Mouse (Mus musculus) hindbrain, embryonic 12.5 days (tissue): ENCODE data around the gene Klk1b11. TPM values are rescaled to one million over a fixed set of nuclear protein-coding genes. Genes with fewer than 3 reads are reported as not detected.
"Not testable (repeated sequence)": the region's sequence is repeated elsewhere in the genome, so short reads cannot be mapped to it uniquely, and the experiment has no call there.

Experiments used
- ATAC-seq: fragments of 200-750 bp; cut with Nextera tagmentation; 2 replicates; pipeline ENCODE4 v1.8.0; 2017; ENCODE audit warnings: moderate TSS enrichment; ENCODE audit not compliant: low FRiP score
- H3K27ac ChIP-seq: fragments of 300-500 bp; sonication (generic); 2 replicates; pipeline ENCODE4 v1.5.1; 2016; ENCODE audit warnings: mild to moderate bottlenecking
- H3K27me3 ChIP-seq: fragments of 300-500 bp; sonication (generic); 2 replicates; pipeline ENCODE4 v1.6.1; 2016; ENCODE audit warnings: mild to moderate bottlenecking
- H3K36me3 ChIP-seq: fragments of 300-500 bp; sonication (generic); 2 replicates; pipeline ENCODE4 v1.6.1; 2016; ENCODE audit warnings: mild to moderate bottlenecking
- H3K4me1 ChIP-seq: fragments of 300-500 bp; sonication (generic); 2 replicates; pipeline ENCODE4 v1.6.1; 2016
- H3K4me2 ChIP-seq: fragments of 300-500 bp; sonication (generic); replicated peaks from 2 replicates; pipeline ENCODE4 v1.6.1; 2016; ENCODE audit warnings: mild to moderate bottlenecking
- H3K4me3 ChIP-seq: fragments of 300-500 bp; sonication (generic); 2 replicates; pipeline ENCODE4 v1.5.1; 2016; ENCODE audit warnings: mild to moderate bottlenecking
- H3K9ac ChIP-seq: fragments of 300-500 bp; sonication (generic); 2 replicates; pipeline ENCODE4 v1.6.1; 2016; ENCODE audit warnings: mild to moderate bottlenecking, moderate library complexity
- H3K9me3 ChIP-seq: fragments of 300-500 bp; sonication (generic); replicated peaks from 2 replicates; pipeline ENCODE4 v1.6.1; 2016; ENCODE audit warnings: mild to moderate bottlenecking
- WGBS: fragments of 180-500 bp; shearing (Covaris S2); methylation state at CpG from one replicate; pipeline ENCODE4 v1.1.7; 2016; 5-methylcytosine and 5-hydroxymethylcytosine counted together
- polyA plus RNA-seq: library from polyadenylated mRNA; unstranded; fragments of >200 nt; fragmentation: Nextera tagmentation; extraction: Ambion mirVana; gene quantifications from 2 replicates; pipeline ENCODE4 v1.2.1, GENCODE M21; 2016

The Klk1b11 gene
- not detected in 2 replicates for polyA plus RNA-seq

DNA sequence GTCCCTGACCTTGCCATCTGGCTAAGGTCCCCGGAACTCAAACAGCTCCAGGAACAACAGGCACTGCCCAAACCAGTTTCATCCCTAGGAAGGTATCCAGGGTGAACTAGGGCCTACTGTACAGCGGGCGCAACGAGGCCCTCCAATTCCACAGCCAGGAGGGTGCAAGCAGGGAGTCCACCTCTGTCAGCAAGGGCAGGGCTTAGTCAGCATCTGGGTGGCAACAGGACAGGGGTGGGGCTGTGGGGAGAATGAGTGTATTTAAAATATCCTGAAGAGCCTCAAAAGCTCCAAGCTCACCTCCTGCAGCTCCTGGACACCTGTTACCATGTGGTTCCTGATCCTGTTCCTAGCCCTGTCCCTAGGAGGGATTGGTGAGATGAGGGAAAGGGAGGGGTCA lies at the start of gene Klk1b11:
Klk1b11 (plus strand) TSS at position 301 of the 400 bp plus-strand sequence.
- not testable (repeated sequence) for ATAC-seq, H3K27me3 ChIP-seq, H3K4me1 ChIP-seq, H3K4me3 ChIP-seq, H3K36me3 ChIP-seq, H3K9me3 ChIP-seq, H3K9ac ChIP-seq, H3K4me2 ChIP-seq, H3K27ac ChIP-seq
- WGBS: 85% methylated on average over 4 of the region's 4 CpGs

DNA sequence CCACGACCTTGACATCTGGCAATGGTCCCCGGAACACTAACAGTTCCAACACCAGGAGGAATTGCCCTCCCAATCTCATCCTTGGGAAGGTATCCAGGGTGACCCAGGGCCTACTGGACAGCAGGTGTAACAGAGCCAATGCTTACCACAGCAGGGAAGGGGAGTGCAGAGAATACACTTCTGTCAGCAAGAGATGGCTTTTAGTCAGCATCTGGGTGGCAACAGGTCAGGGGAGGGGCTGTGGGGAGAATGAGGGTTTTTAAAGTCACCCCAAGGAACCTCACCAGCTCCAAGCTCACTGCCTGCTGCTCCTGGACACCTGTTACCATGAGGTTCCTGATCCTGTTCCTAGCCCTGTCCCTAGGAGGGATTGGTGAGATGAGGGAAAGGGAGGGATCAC lies 45.3 kb upstream of the Klk1b11 start, which contains the start of gene Klk1b8:
Klk1b8 (plus strand) TSS at position 301 of the 400 bp plus-strand sequence.
- ATAC-seq: no peak
- 76% methylated on average over 2 of the region's 2 CpGs for WGBS
- no peaks in the 10 kb centered on the region for H3K36me3 ChIP-seq
- no peaks in the 10 kb centered on the region for H3K9me3 ChIP-seq
- no peak within 1 kb of the TSS for H3K27ac ChIP-seq
- H3K9ac ChIP-seq: no peak within 1 kb of the TSS
- H3K4me2 ChIP-seq: no peak within 1 kb of the TSS
- H3K27me3 ChIP-seq: no peaks in the 10 kb centered on the region
- H3K4me1 ChIP-seq: no peaks in the 10 kb centered on the region
- H3K4me3 ChIP-seq: no peak within 1 kb of the TSS

- no peaks in the 10 kb centered on the region for H3K36me3 ChIP-seq
- no peaks in the 10 kb centered on the region for H3K27me3 ChIP-seq
- H3K4me2 ChIP-seq: no peak overlapping the region
- ATAC-seq: no peak
- 64% methylated on average over 4 of the region's 4 CpGs for WGBS
- H3K4me3 ChIP-seq: no peak overlapping the region
- no peaks in the 10 kb centered on the region for H3K4me1 ChIP-seq
- no peak overlapping the region for H3K9ac ChIP-seq
- no peaks in the 10 kb centered on the region for H3K9me3 ChIP-seq
- no peak overlapping the region for H3K27ac ChIP-seq
Measured at GRCm38 (mm10) chr7:43952703-43953102, 43.0 kb upstream of the Klk1b11 start.

- H3K36me3 ChIP-seq: no peaks in the 10 kb centered on the region
- H3K9ac ChIP-seq: no peak within 1 kb of the TSS
- H3K9me3 ChIP-seq: no peaks in the 10 kb centered on the region
- WGBS: 71% methylated on average over 3 of the region's 3 CpGs
- no peak within 1 kb of the TSS for H3K27ac ChIP-seq
- ATAC-seq: no peak
- H3K4me2 ChIP-seq: no peak within 1 kb of the TSS
- H3K4me3 ChIP-seq: no peak within 1 kb of the TSS
- no peaks in the 10 kb centered on the region for H3K27me3 ChIP-seq
- H3K4me1 ChIP-seq: no peaks in the 10 kb centered on the region
Measured at GRCm38 (mm10) chr7:43966451-43966850, 29.2 kb upstream of the Klk1b11 start, which contains the start of gene Klk1b1. Klk1b1 (plus strand) TSS chr7:43966751.

GRCm38 (mm10) chr7:43967058-43967457 lies 28.6 kb upstream of the Klk1b11 start:
- H3K36me3 ChIP-seq: no peaks in the 10 kb centered on the region
- H3K27me3 ChIP-seq: no peaks in the 10 kb centered on the region
- no peak overlapping the region for H3K4me3 ChIP-seq
- H3K9ac ChIP-seq: no peak overlapping the region
- H3K27ac ChIP-seq: no peak overlapping the region
- H3K9me3 ChIP-seq: no peaks in the 10 kb centered on the region
- no peak for ATAC-seq
- no peak overlapping the region for H3K4me2 ChIP-seq
- WGBS: 80% methylated on average over 3 of the region's 3 CpGs
- no peaks in the 10 kb centered on the region for H3K4me1 ChIP-seq

- Histone ChIP-seq H3K9ac (no peak overlapping the region), H3K4me1 (no peaks in the 10 kb centered on the region), H3K4me2 (no peak overlapping the region), H3K36me3 (no peaks in the 10 kb centered on the region), H3K9me3 (no peaks in the 10 kb centered on the region), H3K4me3 (no peak overlapping the region), H3K27me3 (no peaks in the 10 kb centered on the region), H3K27ac (no peak overlapping the region)
- no peak for ATAC-seq
- 86% methylated on average over 2 of the region's 2 CpGs for WGBS
Measured at GRCm38 (mm10) chr7:43967612-43968011, 28.1 kb upstream of the Klk1b11 start.

GRCm38 (mm10) chr7:43975761-43976160 lies 19.9 kb upstream of the Klk1b11 start, which contains the start of gene Klk1b9:
Klk1b9 (plus strand) TSS chr7:43976061.
- not testable (repeated sequence) for H3K4me3 ChIP-seq, H3K9me3 ChIP-seq, H3K27me3 ChIP-seq, H3K9ac ChIP-seq, H3K27ac ChIP-seq, ATAC-seq, H3K4me2 ChIP-seq, H3K4me1 ChIP-seq, H3K36me3 ChIP-seq
- 79% methylated on average over 1 of the region's 1 CpGs for WGBS

DNA sequence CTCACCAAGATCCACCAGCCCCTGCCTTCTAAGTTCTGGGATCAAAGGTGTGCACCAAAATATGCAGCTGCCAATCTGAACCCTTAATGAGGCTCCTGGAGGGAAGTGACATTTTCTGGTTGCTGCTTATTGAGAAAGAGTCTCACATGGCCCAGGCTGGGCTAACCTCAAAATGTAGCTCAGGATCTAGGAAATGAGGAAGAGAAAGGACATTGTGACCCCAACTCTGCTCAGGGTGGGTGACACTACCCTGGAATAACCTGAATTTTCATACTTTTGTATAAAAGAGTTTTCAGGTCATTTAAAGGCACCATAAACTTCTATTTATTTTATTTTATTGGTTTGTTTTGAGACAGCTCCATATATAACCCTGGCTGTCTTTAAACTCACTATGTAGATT lies 10.0 kb upstream of the Klk1b11 start:
- H3K9ac ChIP-seq: no peak overlapping the region
- no peaks in the 10 kb centered on the region for H3K9me3 ChIP-seq
- no peak overlapping the region for H3K4me2 ChIP-seq
- H3K4me3 ChIP-seq: no peak overlapping the region
- H3K27me3 ChIP-seq: no peaks in the 10 kb centered on the region
- ATAC-seq: no peak
- H3K36me3 ChIP-seq: no peaks in the 10 kb centered on the region
- no peak overlapping the region for H3K27ac ChIP-seq
- no peaks in the 10 kb centered on the region for H3K4me1 ChIP-seq

- not testable (repeated sequence) for H3K27ac ChIP-seq, H3K9ac ChIP-seq, ATAC-seq, H3K4me2 ChIP-seq, H3K27me3 ChIP-seq, H3K36me3 ChIP-seq, H3K9me3 ChIP-seq, H3K4me1 ChIP-seq, H3K4me3 ChIP-seq
- 82% methylated on average over 1 of the region's 1 CpGs for WGBS
Measured at GRCm38 (mm10) chr7:43994821-43995220, 856 bp upstream of the Klk1b11 start.

DNA sequence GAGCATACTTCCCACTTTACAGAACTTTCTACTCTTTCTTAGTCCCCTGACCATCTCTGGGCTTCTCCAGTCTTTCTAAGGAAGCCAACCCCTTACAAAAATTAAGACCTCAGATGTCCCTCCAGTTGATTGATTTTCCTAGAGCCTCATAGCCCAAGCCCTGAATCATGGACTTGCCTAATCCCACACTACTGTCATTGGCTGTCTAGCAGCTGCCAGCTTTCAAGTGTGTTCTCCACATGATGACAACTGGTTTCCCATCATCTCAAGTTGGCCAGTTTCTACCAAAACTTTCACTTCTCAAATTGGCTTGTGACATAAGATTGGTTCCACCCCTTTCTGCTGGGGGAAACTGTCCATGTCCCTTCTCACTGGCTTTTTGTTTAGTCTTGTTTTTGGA lies 9.2 kb downstream of the Klk1b11 start:
- Histone ChIP-seq H3K27ac (no peak overlapping the region), H3K4me2 (no peak overlapping the region), H3K4me3 (no peak overlapping the region), H3K27me3 (no peaks in the 10 kb centered on the region), H3K36me3 (no peaks in the 10 kb centered on the region), H3K9ac (no peak overlapping the region), H3K9me3 (no peaks in the 10 kb centered on the region), H3K4me1 (no peaks in the 10 kb centered on the region)
- ATAC-seq: no peak

DNA sequence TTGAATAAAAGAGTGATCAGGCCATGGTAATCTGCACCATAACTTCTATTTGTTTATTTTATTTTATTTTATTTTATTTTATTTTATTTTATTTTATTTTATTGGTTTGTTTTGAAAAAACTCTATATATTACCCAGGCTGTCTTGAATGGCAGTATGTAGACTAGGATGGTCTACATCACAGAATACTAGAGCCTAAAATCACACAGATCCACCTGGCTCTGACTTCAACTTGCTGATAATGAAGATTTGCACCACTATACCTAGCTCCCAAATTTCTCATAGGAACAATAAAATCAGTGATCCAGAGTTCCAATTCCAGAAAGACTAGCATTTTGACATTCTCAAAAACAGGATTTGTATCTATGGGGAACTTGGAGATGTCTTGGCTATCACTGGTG lies 16.2 kb downstream of the Klk1b11 start, which contains the start of gene Klk1b26:
Klk1b26 (plus strand) TSS at position 301 of the 400 bp plus-strand sequence.
- not testable (repeated sequence) for ATAC-seq, H3K27me3 ChIP-seq, H3K27ac ChIP-seq, H3K4me1 ChIP-seq, H3K4me2 ChIP-seq, H3K4me3 ChIP-seq, H3K9ac ChIP-seq, H3K9me3 ChIP-seq, H3K36me3 ChIP-seq

- H3K4me3 ChIP-seq, H3K9ac ChIP-seq, H3K36me3 ChIP-seq, ATAC-seq, H3K4me2 ChIP-seq, H3K27me3 ChIP-seq, H3K4me1 ChIP-seq, H3K9me3 ChIP-seq, H3K27ac ChIP-seq: not testable (repeated sequence)
- 88% methylated on average over 6 of the region's 6 CpGs for WGBS
Measured at GRCm38 (mm10) chr7:44014666-44015065, 19.0 kb downstream of the Klk1b11 start.

DNA sequence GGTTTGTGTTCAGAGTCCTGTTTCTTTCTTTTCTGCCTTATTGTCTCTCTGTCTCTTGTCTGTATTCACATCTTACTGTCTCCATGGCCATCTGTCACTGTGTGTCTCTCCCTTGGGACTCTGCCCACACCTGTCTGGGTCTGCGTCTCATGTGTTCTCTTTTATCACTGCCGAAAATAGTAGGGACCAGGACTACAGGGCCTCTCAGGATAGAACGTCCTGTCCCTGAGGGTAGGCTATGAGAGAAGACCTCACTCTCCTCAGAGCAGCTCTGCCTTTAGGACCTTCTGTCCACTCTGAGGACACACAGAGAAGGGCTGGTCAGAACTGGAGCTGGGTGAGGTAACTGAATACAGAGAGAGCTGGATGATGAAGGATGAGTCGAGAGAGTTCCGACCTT lies 19.4 kb downstream of the Klk1b11 start:
- no peak for ATAC-seq
- H3K4me3 ChIP-seq: no peak overlapping the region
- H3K4me1 ChIP-seq: no peaks in the 10 kb centered on the region
- no peak overlapping the region for H3K9ac ChIP-seq
- H3K27me3 ChIP-seq: no peaks in the 10 kb centered on the region
- no peaks in the 10 kb centered on the region for H3K36me3 ChIP-seq
- no peaks in the 10 kb centered on the region for H3K9me3 ChIP-seq
- 83% methylated on average over 5 of the region's 5 CpGs for WGBS
- H3K27ac ChIP-seq: no peak overlapping the region
- no peak overlapping the region for H3K4me2 ChIP-seq
